Mouse (Mus musculus) heart, adult 2 months (tissue): ENCODE measurements at regions not wholly inside any gene's neighbourhood (a gene's known extent, or its start where the extent isn't known, plus 50 kb on each side); places are given as distances from the start of the nearest gene placed in this dataset.

ENCODE experiments used
- CTCF ChIP-seq: fragments of 200-600 bp; IDR thresholded peaks from 2 replicates; pipeline ENCODE4 v1.8.1; 2022; ENCODE audit warnings: antibody characterized with exemption, mild to moderate bottlenecking, moderate library complexity
- POLR2A ChIP-seq: fragments of 200-500 bp; IDR thresholded peaks from 2 replicates; pipeline ENCODE4 v1.6.1; 2011; ENCODE audit warnings: mild to moderate bottlenecking, low read depth, low read length, control low read depth; ENCODE audit not compliant: insufficient read depth

DNA sequence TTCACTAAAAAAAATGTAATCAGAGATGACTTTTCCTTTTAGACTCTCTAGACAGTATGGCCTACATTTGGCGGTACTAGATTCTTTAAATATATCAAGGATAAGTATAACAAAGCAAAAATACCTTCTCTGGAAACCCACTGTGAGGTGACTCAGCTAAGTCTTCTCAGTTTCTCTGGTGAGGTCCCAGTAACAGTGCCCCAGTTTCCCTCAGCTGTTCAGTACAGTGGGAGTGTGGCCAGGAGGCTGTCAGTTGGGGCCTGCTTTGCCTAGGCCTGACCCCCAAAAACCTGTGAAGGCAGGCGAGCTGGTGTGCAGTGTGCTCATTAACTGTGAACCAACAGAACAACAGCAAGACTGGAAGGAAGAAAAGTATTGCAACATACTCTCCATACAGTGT, 1634.3 kb upstream of the Flrt2 start:
- TF ChIP-seq CTCF (no peak), POLR2A (no peak)
